Mouse (Mus musculus): ENCODE data around the gene D130043K22Rik.
A peak's percentile ranks its signal among the peaks of the same experiment; 100 is the strongest.

The D130043K22Rik gene

DNA sequence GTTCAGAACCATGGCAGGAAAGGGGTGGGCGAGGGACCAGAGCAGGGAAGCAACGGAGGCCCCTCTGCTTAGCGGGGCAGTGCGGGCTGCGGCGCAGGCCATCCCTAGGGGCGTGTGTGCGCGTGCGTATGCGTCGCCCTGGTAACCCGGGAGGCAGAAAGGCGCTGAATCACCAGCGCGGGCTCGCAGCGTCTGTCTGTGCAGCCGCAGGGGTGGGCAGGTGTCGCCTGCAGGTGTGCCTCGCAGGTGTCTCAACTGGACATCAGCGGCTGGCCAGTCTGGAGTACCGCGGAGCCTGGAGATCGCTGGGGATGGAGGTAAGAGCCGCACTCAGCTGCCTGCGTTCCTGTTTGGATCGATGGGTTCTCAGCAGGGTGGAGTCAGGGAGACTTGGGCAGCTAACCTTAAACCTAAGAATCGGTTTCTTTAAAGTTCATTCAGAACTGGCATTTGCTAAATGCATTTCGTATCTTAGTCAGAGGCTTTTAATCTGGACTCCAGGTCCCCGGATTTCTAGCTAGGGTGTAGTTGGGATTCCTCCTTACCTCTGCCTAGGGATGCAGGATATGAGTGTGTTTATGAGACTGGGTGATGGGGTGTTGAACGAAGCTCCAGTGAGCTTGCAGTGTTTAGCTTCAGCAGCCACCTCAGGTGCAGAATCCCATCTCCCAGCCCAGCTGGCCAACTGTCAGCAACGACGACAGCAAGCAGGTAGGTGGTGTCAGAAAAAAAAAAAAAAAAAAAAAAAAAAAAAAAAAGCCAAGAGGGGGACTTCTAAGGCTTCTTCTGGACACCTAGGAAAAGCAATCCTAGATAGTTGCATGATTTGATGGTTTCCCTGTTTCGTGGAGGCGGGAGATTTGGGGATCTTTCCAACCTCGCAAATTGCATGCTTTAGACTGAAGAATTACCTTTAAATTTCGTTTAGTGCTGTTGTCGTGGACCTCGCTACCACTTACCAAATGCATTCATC lies at the start of gene D130043K22Rik:
TSS of gene D130043K22Rik (plus strand) at position 153 of the 973 bp plus-strand sequence.
- peak; percentile 17 for DNase-seq (ENCODE audit: low read depth)

DNA sequence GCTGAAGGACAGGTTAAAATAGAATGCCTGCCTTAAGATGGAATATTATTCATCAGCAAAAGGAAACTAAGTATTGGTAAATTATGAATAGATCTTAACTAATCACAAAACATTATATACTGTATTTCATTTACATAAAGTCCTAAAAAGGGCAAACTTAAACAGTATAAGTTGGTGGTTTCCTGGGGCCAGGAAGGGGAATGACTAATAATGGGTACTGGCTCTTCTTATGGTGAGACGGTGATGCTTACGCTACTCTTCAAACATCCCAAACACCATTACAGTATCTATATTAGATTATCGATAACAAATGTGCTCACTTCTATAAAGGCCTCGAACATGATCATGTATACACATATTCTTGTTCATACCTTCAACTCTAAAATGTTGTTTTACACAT lies 46.2 kb upstream of the D130043K22Rik start:
- no peak for DNase-seq (ENCODE audit: low read depth)

DNA sequence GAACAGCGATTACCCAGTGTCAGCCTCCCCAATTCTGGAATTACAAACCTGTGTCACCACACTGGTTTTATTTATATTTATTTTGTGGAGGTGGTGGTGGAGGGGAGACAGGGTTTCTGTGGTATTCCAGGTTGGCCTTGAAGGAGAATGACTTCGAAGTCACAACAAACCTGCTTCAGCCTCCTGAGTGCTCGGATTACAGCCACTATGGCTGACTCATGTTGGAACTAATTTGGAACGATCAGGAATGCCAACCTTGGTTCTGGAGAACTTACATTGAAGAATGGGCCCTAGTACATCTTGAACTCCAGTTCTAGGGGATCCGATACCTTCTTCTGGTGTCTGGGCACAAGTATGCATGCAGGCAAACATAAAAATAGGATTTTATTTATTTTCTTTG lies 45.6 kb upstream of the D130043K22Rik start:
- no peak for DNase-seq (ENCODE audit: low read depth)

DNA sequence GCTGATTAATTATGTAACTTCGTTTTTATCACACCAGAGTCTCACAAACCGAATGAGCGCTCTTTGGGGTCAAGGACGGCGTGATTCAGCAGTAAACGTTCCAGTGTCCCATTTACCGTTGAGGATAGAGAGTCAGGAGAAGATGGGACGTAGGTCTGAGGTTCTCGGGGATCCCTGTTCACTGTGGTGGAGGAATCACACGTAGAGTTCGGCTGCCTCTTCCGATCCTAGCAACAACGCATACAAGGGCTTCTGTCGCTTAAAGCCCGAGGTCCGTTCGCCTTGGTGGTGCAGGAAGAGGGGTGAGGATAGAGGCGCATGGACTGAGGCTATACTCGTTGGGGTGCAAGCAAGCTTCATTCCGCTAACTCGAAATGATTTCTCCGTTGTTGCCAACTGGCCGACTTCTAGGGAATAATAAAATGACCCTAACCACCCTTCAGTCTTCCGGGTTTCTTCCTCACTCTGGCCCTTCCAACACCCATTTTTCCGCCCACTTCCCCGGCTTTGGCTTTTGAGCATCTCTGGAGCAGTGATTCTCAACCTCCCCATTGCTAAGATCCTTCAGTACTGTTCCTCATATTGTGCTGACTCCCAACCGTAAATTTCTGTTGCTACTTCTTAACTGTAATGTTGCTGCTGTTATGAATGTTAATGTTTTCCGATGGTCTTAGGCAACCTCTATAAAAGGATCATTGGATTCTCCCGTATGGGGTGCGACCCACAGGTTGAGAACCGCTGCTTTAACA lies 44.8 kb upstream of the D130043K22Rik start:
- no peak for DNase-seq (ENCODE audit: low read depth)

DNA sequence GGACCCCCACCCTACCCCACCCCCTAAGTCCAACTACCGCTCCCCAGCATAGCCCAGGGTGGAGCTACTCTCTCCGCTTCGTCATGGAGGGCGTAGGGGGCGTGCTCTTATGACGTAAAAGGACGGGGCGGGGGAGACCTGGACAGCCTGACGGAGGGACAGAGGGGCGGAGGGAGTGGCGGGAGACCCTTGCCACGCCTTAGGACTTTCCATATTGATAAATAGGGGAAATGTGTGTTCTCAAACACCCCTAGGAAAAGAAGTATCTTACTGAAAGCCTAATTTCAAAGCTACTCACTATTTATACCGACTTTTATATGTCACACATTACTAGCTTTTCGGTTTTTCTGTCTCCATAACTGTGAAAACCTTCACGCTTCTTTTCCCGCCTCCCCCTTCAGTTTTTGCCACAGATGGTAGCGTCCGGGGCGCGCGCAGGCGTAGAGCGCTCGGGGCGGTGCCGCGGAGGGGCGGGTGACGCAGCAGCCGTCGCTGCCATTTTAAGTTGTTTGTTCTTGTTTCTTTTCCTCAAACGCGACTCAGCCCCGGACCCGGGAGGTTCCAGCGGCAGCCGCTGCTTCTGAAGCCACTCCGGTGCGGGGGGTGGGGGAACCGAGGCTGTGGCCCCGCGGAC lies 44.1 kb upstream of the D130043K22Rik start:
- DNase-seq (ENCODE audit: low read depth), result peak; percentile 94

DNA sequence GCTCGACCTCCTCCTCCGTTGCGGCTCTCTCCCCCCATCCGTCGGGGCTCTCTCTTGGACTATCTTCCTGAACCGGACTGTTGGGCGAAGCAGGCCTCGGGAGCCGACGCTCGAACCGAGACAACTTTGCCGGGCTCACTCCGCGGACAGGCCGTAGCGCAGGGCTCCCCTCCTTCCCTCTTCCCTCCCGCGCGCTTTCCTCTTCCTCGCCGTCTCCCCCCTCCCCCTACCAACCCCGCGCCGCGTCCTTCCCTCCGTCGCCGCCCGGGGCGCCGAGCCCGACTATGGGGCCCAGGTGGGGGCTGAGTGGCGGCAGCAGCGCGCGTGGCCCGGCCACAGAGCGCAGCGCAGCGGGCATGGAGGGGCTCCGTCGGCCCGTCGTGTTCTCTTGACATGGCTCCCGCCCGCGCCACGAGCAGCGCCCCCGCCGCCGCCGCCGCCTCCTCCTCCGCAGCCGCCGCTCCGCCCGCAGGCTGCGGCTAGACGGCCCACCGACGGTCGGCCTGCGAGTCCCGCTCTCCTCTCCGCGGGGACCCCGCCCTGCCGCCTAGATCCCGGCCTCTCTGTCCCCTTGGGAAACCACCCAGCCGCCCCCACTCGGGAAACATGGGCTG lies 43.5 kb upstream of the D130043K22Rik start, which contains the start of gene BC005537:
TSS of gene BC005537 (plus strand) at position 350 of the 614 bp plus-strand sequence.
- no peak for DNase-seq (ENCODE audit: low read depth)

DNA sequence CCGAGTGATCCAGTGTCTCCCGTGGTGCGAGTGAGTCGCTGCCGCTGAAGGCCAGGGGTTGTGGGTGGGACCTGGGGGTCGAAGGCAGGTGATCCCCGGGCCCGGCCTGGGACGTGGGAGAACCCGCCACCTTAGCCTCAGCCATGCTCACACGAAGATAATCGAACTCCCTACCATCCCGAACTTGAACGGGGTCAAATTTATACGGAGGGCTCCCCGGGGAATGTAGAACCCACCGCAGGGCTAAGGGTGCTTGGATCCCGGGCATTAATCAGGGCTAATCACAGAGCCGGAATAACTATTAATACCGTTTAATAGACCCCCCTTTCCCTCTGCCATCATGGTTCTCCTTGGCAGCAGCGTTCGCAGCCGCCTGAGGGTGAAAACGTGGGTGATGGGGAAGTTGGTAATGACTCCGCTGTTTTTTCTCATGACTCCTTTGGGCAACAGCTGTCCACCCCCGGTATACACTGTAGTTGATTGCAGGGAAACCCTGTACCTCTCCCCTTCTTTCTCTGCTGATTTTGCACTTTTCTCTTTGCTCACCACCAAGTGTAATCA lies 42.7 kb upstream of the D130043K22Rik start:
- no peak for DNase-seq (ENCODE audit: low read depth)

DNA sequence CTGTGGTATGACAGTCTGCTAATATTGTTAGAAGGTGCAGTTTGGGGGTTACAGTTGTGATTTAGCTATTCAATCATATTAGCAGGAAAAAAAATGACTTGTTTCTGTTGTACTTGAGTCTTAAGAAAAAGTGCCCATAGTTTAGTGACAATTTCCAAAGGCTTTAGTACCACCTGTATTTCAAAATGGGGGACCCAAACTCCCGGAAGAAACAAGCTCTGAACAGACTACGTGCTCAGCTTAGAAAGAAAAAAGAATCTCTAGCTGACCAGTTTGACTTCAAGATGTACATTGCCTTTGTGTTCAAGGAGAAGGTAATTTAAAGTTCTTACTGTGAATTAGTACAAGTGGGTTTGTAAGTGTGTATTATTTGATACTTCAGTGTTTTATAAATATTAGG lies 41.7 kb upstream of the D130043K22Rik start:
- no peak for DNase-seq (ENCODE audit: low read depth)

DNA sequence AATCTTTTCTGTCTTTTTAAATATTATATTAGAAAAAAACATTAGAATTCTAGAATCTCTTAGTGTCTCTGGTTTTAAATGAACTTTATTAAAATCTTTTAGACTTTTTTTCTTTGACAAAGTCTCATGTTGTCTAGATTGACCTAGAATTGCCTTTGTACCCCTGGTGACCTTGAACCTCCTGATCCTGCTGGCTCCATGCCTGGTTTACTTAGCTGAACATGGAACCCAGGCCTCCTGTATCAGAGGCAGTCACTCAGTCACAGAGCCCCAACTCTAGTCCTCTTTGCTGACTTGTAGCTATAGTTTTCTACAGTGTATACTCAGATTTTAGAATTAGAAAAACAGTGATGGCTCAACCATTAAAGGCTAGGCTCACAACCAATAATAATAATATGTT lies 38.9 kb upstream of the D130043K22Rik start:
- no peak for DNase-seq (ENCODE audit: low read depth)

DNA sequence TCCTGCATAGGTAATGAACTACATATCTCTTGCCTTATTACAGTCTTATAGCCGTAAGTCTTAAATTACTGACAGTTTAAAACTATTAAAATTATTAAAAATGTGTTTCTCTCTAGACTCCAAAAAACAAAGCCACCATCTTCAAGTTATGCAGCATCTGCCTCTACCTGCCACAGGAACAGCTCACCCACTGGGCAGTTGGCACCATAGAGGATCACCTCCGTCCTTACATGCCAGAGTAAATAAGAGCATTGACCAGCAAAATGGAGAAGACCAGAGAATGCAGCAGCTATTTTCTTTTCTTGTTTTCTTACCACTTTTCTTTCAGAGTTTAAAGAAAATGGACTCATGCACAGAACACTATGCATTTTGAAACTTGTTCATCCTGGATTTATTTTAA lies 32.4 kb upstream of the D130043K22Rik start:
- no peak for DNase-seq (ENCODE audit: low read depth)

DNA sequence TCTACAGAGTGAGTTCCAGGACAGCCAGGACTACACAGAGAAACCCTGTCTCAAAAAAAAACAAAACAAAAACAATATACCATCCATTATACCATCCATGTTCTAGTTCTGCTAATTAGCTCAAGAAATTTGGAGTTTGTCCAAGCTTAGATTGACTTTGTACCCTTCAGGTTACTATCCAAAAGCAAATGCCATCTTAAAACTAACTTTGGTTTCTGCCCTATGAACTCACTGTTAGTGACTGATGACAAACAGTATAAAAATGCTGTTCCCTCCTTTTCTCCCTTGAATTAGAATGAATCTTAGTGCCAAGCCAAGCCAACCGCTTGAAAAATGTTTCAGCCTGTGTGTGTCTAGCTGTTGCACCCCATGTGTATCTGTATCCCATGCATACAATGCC lies 30.3 kb upstream of the D130043K22Rik start:
- DNase-seq (ENCODE audit: low read depth), result no peak

DNA sequence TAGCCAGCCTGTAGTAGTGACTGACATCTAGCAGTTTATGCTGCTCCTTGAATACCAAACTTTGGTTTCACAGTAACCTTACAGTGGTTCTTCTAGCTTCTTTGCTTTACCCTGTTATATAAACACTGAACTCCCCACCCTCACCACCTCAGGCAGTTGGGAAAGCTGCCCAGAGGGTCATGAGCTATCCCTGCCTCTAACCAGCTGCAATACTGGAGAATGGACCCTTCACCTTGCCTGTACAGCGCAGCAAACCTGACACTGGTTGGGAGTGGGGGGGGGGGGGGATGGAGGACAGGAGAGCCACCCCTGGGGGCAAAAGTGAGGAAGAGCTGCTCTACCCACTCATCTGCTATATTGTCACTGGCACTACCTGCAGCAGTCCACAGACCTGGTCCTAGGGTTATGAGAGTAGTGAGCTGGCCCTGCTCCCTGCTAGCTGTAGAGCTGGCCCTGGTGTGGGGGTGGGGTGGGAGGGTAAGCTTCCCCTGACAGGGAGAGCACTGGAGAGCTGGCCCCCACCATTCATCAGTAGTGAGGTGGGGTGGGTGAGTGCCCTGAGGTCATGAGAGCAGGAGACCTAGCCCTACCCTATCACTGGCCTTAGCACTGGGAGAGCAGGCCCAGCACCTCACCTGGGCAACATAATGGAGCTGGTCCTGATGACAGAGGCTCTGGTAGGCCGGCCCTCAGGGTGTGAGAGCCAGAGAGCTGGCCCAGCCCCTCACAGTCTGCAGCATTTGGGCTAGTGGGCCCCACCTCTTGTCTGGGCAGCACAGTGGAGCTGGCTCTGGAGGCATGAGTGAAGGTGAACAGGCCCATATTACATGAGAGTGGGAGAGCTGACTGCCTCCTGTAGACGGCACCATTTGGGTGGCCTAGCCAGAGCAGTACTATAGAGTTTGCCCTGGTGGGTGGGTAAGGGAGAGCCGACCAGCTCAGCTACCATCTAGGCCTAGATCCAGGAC lies 28.5 kb upstream of the D130043K22Rik start:
- no peak for DNase-seq (ENCODE audit: low read depth)

DNA sequence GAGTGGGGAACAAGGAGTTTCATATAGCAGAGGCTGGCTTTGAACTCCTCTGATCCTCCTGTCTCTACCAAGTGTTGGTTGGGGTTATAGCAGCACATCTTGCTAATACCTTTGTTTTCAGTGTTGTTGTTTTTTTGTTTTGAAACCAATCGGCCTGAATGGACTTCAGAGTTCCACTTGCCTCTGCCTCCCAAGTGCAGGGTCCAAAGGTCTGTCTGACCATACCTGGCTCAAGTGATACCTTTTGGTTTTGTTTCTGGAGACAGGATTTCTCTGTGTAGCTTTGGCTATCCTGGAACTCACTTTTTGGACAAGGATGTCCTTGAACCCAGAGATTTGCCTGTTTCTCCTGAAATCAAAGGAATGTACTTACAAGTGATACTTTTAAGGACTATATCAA lies 25.0 kb upstream of the D130043K22Rik start:
- no peak for DNase-seq (ENCODE audit: low read depth)

DNA sequence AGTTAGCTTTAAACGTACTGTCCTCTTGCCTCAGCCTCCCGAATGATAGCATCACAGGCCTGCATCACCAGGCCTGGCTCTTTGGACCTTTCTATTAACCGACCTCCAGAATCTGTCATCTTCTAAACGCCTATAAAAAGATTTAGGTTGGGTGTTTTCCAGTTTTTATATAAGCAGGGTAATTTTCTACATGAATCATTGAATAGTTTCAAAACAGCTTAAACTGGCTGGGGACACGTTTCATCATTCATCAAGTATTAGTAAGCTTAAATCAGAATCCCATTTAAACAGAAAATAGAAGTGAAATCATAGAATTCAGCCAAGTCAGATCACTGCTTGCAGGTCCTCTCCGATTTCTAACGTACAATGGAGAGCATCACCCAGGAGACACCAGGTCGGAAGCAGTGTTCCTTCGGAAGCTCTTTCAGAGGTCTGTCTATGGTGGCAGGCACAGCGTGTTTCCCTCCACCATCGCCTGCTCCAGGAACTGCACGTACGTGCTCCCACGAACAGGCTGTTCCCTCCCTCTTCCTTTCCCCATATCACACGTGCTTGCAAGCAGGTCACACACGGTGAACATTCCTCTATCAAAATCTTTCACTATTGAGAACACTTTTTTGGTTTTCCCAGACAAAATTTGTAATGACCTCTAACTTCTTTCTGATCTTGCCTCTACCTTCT lies 22.1 kb upstream of the D130043K22Rik start:
- no peak for DNase-seq (ENCODE audit: low read depth)

DNA sequence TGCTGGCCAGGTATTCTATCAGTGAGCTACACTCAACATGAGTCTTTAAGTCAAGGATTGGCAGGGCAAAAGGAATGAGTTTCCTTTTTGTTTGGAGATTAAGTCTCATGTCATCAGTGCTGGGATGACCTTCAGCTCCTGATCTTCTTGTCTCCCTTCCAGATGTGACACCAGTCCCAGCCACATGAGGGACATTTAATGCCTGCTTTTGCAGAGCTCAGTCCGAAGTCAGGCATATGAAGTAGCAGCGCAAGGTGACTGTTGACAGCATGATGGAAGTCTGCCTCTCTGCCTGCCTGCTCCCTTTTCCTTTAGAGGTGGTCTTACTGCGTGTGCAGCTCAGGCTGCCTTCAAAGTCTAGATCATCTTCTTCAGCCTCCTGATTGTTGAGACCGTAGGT lies 20.3 kb upstream of the D130043K22Rik start:
- DNase-seq (ENCODE audit: low read depth), result no peak

DNA sequence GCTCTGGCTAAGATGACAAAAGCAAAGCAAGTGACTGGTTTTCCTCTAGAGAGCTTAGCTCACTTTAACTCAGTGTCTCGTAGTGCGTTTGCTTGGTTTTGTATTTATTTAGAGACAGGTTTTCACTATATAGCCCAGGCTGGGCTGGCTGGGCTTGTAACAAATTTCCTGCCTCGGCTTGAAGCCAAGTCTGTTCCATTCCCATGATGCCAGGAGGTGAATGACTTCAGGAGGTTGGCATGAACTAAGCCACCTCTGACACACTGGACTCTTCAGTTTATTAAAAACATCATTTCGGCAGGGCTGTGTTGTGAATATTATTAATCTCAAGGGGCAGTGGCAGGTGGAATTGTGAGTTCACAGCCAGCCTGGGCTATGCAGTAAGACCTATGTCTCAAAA lies 19.3 kb upstream of the D130043K22Rik start:
- no peak for DNase-seq (ENCODE audit: low read depth)

DNA sequence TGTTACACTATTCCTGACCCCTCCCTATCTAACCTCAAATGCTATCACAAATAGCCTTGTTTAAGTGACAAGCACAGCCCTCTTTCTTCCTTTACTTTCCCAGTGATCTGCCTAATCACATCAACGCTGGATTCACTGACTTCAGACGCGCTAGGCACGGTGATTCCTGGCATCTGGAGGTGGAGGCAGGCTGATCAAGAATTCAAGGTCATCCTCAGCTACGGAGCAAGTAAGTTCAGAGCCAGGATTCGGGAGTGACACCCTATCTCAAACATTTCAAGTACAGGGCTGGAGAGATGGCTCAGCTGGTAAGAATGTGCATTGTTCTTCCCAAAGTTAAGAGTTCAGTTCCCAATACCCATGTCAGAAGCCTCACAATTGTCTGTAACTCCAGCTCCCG lies 18.8 kb upstream of the D130043K22Rik start:
- no peak for DNase-seq (ENCODE audit: low read depth)

DNA sequence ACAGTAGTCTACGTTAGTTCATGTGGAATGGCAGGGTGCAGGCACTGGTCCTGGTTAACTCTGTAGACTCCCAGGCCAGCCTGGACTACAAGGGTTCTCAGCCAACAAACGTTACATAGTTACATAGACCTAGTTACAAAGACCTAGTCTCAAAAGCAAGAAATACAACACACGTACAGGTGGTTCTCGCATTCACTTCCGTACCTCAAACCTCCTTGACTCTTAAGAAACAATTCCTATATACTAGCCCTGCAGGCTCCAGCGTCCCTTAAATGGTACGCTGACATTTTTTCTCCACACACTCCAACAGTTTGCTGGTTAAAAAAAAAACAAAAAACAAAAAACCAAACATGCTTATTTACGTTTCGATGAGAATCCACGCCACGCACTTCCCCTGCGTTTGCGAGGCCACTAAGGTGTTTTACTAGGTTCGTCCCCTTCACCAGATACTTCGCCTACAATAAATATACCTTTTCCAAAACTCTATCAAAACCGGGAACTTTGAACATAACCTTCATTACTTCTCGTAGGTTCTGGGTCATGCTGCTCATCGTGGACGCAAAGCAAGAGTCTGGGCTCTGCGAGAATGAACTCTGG lies 14.1 kb upstream of the D130043K22Rik start:
- DNase-seq (ENCODE audit: low read depth), result no peak

DNA sequence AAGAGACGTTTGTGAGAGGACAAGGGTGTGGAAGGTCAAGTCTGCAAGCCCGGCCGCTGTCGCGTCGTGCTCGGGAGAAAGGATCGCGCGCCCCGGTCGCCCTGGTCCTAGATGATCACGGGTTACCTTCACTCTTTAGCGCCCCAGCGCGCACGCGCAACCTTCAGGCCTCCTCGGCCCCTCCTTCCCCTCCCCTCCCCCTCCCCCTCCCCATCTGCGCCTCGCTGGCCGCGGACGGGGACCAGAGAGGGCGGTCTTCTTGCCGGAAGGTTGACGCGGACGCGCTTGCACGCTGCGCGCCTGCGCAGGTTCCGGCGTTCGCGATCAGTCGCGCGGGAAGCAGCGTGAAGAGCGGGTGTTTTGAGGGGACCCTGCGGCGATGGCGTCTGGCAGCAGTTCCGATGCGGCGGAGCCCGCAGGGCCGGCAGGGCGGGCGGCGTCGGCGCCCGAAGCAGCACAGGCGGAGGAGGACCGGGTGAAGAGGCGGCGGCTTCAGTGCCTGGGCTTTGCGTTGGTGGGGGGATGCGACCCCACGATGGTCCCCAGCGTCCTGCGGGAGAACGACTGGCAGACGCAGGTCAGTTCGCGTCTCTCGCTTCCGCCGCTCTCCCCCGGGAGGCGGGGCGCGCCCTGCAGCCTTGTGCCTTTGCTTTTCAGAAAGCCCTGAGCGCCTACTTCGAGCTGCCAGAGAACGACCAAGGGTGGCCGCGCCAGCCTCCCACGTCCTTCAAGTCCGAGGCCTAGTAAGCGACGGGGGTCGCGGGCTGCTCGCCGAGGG lies 13.4 kb upstream of the D130043K22Rik start, which contains the start of the genes Acot13 and Tdp2:
TSS of gene Acot13 (minus strand) at position 188 of the 778 bp plus-strand sequence.
TSS of gene Tdp2 (plus strand) at position 327 of the 778 bp plus-strand sequence.
- peak; percentile 96 for DNase-seq (ENCODE audit: low read depth)

All from c-Kit-positive CD71-negative TER-119-negative erythroid progenitor cells, embryonic 14.5 days (primary cell).